Mouse (Mus musculus) kidney, postnatal 0 days (tissue): Measurements from ENCODE around the gene Ptpre. TPM values are rescaled to one million over a fixed set of nuclear protein-coding genes. Genes with fewer than 3 reads are reported as not detected.
A peak's percentile ranks its signal among the peaks of the same experiment; 100 is the strongest.

Experiments
- ATAC-seq: fragments of 200-750 bp; cut with Nextera tagmentation; replicated peaks from 2 replicates; pipeline ENCODE4 v1.8.0; 2017; ENCODE audit warnings: low read depth, moderate number of reproducible peaks, moderate TSS enrichment, moderate library complexity; ENCODE audit not compliant: low FRiP score
- DNase-seq: peaks from one replicate; pipeline ENCODE4 v3.0.0-alpha.2; 2016; ENCODE audit warnings: low spot score
- H3K27ac ChIP-seq: fragments of 300-500 bp; sonication (generic); 2 replicates; pipeline ENCODE4 v1.5.1; 2014; ENCODE audit warnings: mild to moderate bottlenecking
- H3K27me3 ChIP-seq: fragments of 300-500 bp; sonication (generic); 2 replicates; pipeline ENCODE4 v1.6.1; 2014; ENCODE audit warnings: low read length, mixed read lengths; ENCODE audit not compliant: insufficient read depth
- H3K36me3 ChIP-seq: fragments of 300-500 bp; sonication (generic); 2 replicates; pipeline ENCODE4 v1.6.1; 2014; ENCODE audit warnings: low read length, mixed read lengths; ENCODE audit not compliant: insufficient read depth
- H3K4me1 ChIP-seq: fragments of 300-500 bp; sonication (generic); replicated peaks from 2 replicates; pipeline ENCODE4 v1.6.1; 2014; ENCODE audit warnings: antibody characterized with exemption, low read length, mixed read lengths; ENCODE audit not compliant: insufficient read depth
- H3K4me2 ChIP-seq: fragments of 300-500 bp; sonication (generic); 2 replicates; pipeline ENCODE4 v1.6.1; 2014; ENCODE audit warnings: mild to moderate bottlenecking, low read length, moderate library complexity, mixed read lengths
- H3K4me3 ChIP-seq: fragments of 300-500 bp; sonication (generic); replicated peaks from 2 replicates; pipeline ENCODE4 v1.5.1; 2014; ENCODE audit warnings: low read depth, low read length
- H3K9ac ChIP-seq: fragments of 300-500 bp; sonication (generic); 2 replicates; pipeline ENCODE4 v1.6.1; 2014; ENCODE audit warnings: low read depth, low read length
- H3K9me3 ChIP-seq: fragments of 300-500 bp; sonication (generic); replicated peaks from 2 replicates; pipeline ENCODE4 v1.6.1; 2016; ENCODE audit warnings: low read length, inconsistent platforms, mixed read lengths
- CTCF ChIP-seq: IDR thresholded peaks from 2 replicates; pipeline ENCODE4 v1.5.1; 2016; ENCODE audit warnings: antibody characterized with exemption, low read depth, mild to moderate bottlenecking, moderate library complexity
- WGBS: fragments of 180-500 bp; shearing (Covaris S2); extraction: QIAGEN DNeasy Blood & Tissue Kit; methylation state at CpG from one replicate; pipeline ENCODE4 v1.1.7; 2014; 5-methylcytosine and 5-hydroxymethylcytosine counted together
- polyA plus RNA-seq: library from polyadenylated mRNA; unstranded; fragments of >200 nt; fragmentation: Nextera tagmentation; extraction: Ambion mirVana; gene quantifications from 2 replicates; pipeline ENCODE4 v1.2.1, GENCODE M21; 2015

The Ptpre gene
- polyA plus RNA-seq, 1 experiment from 2014 or later: 1.3 TPM

GRCm38 (mm10) chr7:135542235-135542634 is 5.0 kb downstream of the Ptpre start:
- DNase-seq (no peak), ATAC-seq (no peak)
- WGBS: 64% methylated on average over 3 of the region's 3 CpGs

GRCm38 (mm10) chr7:135543033-135543432 is 5.8 kb downstream of the Ptpre start:
- Histone ChIP-seq H3K4me2 (no peak overlapping the region), H3K9me3 (no peaks in the 10 kb centered on the region), H3K27me3 (no peaks in the 10 kb centered on the region), H3K9ac (no peak overlapping the region), H3K36me3 (no peaks in the 10 kb centered on the region), H3K4me3 (no peak overlapping the region), H3K27ac (no peak overlapping the region), H3K4me1 (no peaks in the 10 kb centered on the region)
- no peak for ATAC-seq
- no peak for TF ChIP-seq CTCF
- 59% methylated on average over 3 of the region's 3 CpGs for WGBS
- DNase-seq: no peak

More at GRCm38 (mm10) chr7:135542235-135542634, 5.0 kb downstream of the Ptpre start:
- H3K27ac ChIP-seq: no peak overlapping the region
- H3K4me1 ChIP-seq: no peaks in the 10 kb centered on the region
- TF ChIP-seq CTCF: no peak
- no peak overlapping the region for H3K4me2 ChIP-seq
- H3K27me3 ChIP-seq: no peaks in the 10 kb centered on the region
- H3K9ac ChIP-seq: no peak overlapping the region
- H3K36me3 ChIP-seq: no peaks in the 10 kb centered on the region
- H3K9me3 ChIP-seq: no peaks in the 10 kb centered on the region
- H3K4me3 ChIP-seq: no peak overlapping the region

- TF ChIP-seq CTCF: no peak
- Histone ChIP-seq H3K4me2 (no peak overlapping the region), H3K27me3 (no peaks in the 10 kb centered on the region), H3K4me1 (no peaks in the 10 kb centered on the region), H3K4me3 (no peak overlapping the region), H3K36me3 (no peaks in the 10 kb centered on the region), H3K9ac (no peak overlapping the region), H3K27ac (no peak overlapping the region), H3K9me3 (no peaks in the 10 kb centered on the region)
- DNase-seq: no peak
- ATAC-seq: no peak
- 90% methylated on average over 6 of the region's 6 CpGs for WGBS
These were observed 7.0 kb downstream of the Ptpre start for GRCm38 (mm10) chr7:135544321-135544720.

GRCm38 (mm10) chr7:135545957-135546356 is 8.7 kb downstream of the Ptpre start:
- Histone ChIP-seq H3K36me3 (no peaks in the 10 kb centered on the region), H3K9ac (no peak overlapping the region), H3K27me3 (no peaks in the 10 kb centered on the region), H3K27ac (no peak overlapping the region), H3K4me3 (no peak overlapping the region), H3K4me1 (no peaks in the 10 kb centered on the region), H3K4me2 (no peak overlapping the region), H3K9me3 (no peaks in the 10 kb centered on the region)
- TF ChIP-seq CTCF: no peak
- DNase-seq: peak; percentile 29
- ATAC-seq: no peak
- WGBS: 33% methylated on average over 7 of the region's 7 CpGs

GRCm38 (mm10) chr7:135546530-135546929 is 9.2 kb downstream of the Ptpre start:
- H3K27ac ChIP-seq: no peak overlapping the region

GRCm38 (mm10) chr7:135548434-135548833 is 11.2 kb downstream of the Ptpre start:
- Histone ChIP-seq H3K4me1 (no peaks in the 10 kb centered on the region), H3K27ac (no peak overlapping the region), H3K27me3 (no peaks in the 10 kb centered on the region), H3K4me3 (no peak overlapping the region), H3K9ac (no peak overlapping the region), H3K9me3 (no peaks in the 10 kb centered on the region), H3K36me3 (no peaks in the 10 kb centered on the region), H3K4me2 (no peak overlapping the region)
- DNase-seq (no peak), ATAC-seq (no peak)
- no peak for TF ChIP-seq CTCF
- WGBS: 57% methylated on average over 6 of the region's 6 CpGs

More at GRCm38 (mm10) chr7:135546530-135546929, 9.2 kb downstream of the Ptpre start:
- TF ChIP-seq CTCF: no peak
- 64% methylated on average over 5 of the region's 5 CpGs for WGBS
- Histone ChIP-seq H3K4me1 (no peaks in the 10 kb centered on the region), H3K4me2 (no peak overlapping the region), H3K36me3 (no peaks in the 10 kb centered on the region), H3K9ac (no peak overlapping the region), H3K27me3 (no peaks in the 10 kb centered on the region), H3K4me3 (no peak overlapping the region), H3K9me3 (no peaks in the 10 kb centered on the region)
- no peak for ATAC-seq
- DNase-seq: no peak

- H3K27ac ChIP-seq: no peak overlapping the region
- no peak overlapping the region for H3K4me3 ChIP-seq
- DNase-seq (no peak), ATAC-seq (no peak)
- TF ChIP-seq CTCF: no peak
- no peaks in the 10 kb centered on the region for H3K4me1 ChIP-seq
- no peaks in the 10 kb centered on the region for H3K9me3 ChIP-seq
- H3K4me2 ChIP-seq: no peak overlapping the region
- 77% methylated on average over 1 of the region's 1 CpGs for WGBS
- H3K36me3 ChIP-seq: no peaks in the 10 kb centered on the region
- H3K9ac ChIP-seq: no peak overlapping the region
- H3K27me3 ChIP-seq: no peaks in the 10 kb centered on the region
These were observed 14.3 kb downstream of the Ptpre start for GRCm38 (mm10) chr7:135551547-135551946.
